Mouse (Mus musculus): Measurements from ENCODE around the gene Glt1d1. TPM values are rescaled to one million over a fixed set of nuclear protein-coding genes. Genes with fewer than 3 reads are reported as not detected.

The Glt1d1 gene
- polyA plus RNA-seq, 1 experiment from 2014 or later, result 2.9 TPM

DNA sequence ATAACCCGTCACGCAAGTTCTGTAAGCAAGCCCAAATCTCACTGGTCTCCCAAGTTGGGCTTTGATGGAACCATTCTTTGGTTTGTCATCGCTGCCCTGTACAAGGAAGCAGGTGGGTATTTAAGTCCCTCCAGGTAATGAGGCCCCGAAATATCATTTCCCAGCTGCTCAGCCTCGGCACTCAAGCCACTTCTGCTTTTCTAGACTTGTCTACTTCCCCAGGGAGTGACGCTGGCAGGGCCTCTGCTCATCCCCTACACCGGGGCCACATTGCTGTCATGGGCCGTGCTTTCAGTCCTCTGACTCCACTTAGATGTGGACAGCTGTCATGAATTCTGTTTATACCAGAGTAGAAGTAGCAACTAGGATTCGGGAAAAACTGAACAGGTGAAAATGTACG is 11.0 kb upstream of the Glt1d1 start:
- H3K4me3 ChIP-seq (ENCODE audit: low read depth, low read length), result no peak overlapping the region
- 46% methylated on average over 10 of the region's 10 CpGs for WGBS (ENCODE audit: insufficient replicate concordance)
- H3K27me3 ChIP-seq (ENCODE audit: insufficient read depth, low read length), result no peaks in the 10 kb centered on the region
- ATAC-seq, result no peak
- H3K27ac ChIP-seq (ENCODE audit: low read depth), result no peak overlapping the region
- peak; percentile 47 for DNase-seq
- H3K36me3 ChIP-seq (replicated peaks; ENCODE audit: insufficient read depth, low read length), result no peaks in the 10 kb centered on the region
- H3K9ac ChIP-seq (replicated peaks), result no peak overlapping the region
- H3K9me3 ChIP-seq (ENCODE audit: low read length), result no peaks in the 10 kb centered on the region
- H3K4me1 ChIP-seq (ENCODE audit: insufficient read depth), result 0 out of 2 replicates have a peak, but pooled peaks cover 5% of the 10 kb centered on the region
- H3K4me2 ChIP-seq (ENCODE audit: low read depth, low read length), result no peak overlapping the region
- no peak for TF ChIP-seq EP300 (IDR thresholded peaks at IDR 0.05; ENCODE audit: low read depth)
- no peak for TF ChIP-seq CTCF (IDR thresholded peaks at IDR 0.05; ENCODE audit: low read depth)

DNA sequence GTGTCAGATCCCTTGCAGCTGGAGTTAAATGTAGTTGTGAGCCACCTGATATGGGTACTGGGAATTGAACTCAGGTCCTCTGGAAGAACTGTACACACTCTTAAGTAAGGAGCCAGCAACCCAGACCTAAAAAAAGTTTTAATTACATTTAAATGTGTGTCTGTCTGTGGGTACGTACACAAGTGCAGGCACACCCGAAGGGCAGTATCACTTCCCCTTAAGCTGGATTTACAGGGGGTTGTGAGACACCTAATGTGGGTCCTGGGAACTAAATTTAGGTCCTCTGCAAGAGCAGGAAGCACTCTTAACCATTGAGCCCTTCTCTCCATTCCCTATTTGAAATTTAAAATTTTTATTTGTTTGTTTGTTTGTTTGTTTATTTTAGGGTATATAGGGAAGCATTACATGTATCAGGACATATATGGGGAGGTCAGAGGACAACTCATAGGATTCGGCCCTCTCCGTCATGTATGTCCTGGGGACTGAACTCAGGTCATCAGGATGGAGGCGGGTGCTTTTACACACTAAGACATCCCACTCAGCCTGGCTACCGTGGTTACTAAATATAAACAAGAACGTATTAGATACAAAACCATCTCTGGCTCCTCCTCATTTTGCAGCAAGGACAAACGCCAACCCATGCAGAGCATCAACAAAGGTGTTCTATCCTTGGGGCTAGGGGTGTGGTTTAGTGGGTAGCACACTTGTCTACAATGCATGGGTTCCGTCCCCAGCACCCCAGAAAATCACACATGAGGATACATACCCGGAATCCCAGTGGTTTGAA is 7.4 kb upstream of the Glt1d1 start:
- DNase-seq, result no peak
- Histone ChIP-seq H3K4me1 (ENCODE audit: insufficient read depth) (no peaks in the 10 kb centered on the region), H3K36me3 (replicated peaks; ENCODE audit: insufficient read depth, low read length) (no peaks in the 10 kb centered on the region), H3K4me2 (ENCODE audit: low read depth, low read length) (no peak overlapping the region), H3K27ac (ENCODE audit: low read depth) (no peak overlapping the region), H3K4me3 (ENCODE audit: low read depth, low read length) (no peak overlapping the region), H3K9ac (replicated peaks) (no peak overlapping the region), H3K27me3 (ENCODE audit: insufficient read depth, low read length) (no peaks in the 10 kb centered on the region), H3K9me3 (ENCODE audit: low read length) (no peaks in the 10 kb centered on the region)
- 65% methylated on average over 10 of the region's 10 CpGs for WGBS (ENCODE audit: insufficient replicate concordance)
- no peak for ATAC-seq
- TF ChIP-seq EP300 (IDR thresholded peaks at IDR 0.05; ENCODE audit: low read depth) (no peak), CTCF (IDR thresholded peaks at IDR 0.05; ENCODE audit: low read depth) (0 out of 2 replicates have a peak, but pooled peaks have one; percentile 16)

DNA sequence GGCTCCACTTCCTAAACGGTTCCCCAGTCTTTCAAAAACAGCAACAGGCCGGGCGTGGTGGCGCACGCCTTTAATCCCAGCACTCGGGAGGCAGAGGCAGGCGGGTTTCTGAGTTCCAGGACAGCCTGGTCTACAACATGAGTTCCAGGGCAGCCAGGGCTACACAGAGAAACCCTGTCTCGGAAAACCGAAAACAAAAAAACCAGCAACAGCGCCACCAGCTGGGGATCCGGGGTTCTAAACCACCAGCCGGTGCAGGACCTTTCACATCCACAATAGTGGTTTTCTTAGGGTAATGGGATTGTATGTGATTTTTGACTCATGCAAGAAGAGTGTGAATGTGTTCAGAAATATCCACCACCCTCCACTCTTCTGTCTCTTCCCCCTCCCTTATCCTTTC is 4.8 kb upstream of the Glt1d1 start:
- Histone ChIP-seq H3K9me3 (ENCODE audit: low read length) (no peaks in the 10 kb centered on the region), H3K4me3 (ENCODE audit: low read depth, low read length) (no peak overlapping the region), H3K4me2 (ENCODE audit: low read depth, low read length) (no peak overlapping the region), H3K36me3 (replicated peaks; ENCODE audit: insufficient read depth, low read length) (no peaks in the 10 kb centered on the region), H3K27ac (ENCODE audit: low read depth) (no peak overlapping the region), H3K27me3 (ENCODE audit: insufficient read depth, low read length) (peaks cover 4% of the 10 kb centered on the region; the same call in 1 of the 2 replicates), H3K4me1 (ENCODE audit: insufficient read depth) (no peaks in the 10 kb centered on the region), H3K9ac (replicated peaks) (no peak overlapping the region)
- 78% methylated on average over 12 of the region's 12 CpGs for WGBS (ENCODE audit: insufficient replicate concordance)
- TF ChIP-seq EP300 (IDR thresholded peaks at IDR 0.05; ENCODE audit: low read depth) (no peak), CTCF (IDR thresholded peaks at IDR 0.05; ENCODE audit: low read depth) (no peak)
- DNase-seq (no peak), ATAC-seq (no peak)

DNA sequence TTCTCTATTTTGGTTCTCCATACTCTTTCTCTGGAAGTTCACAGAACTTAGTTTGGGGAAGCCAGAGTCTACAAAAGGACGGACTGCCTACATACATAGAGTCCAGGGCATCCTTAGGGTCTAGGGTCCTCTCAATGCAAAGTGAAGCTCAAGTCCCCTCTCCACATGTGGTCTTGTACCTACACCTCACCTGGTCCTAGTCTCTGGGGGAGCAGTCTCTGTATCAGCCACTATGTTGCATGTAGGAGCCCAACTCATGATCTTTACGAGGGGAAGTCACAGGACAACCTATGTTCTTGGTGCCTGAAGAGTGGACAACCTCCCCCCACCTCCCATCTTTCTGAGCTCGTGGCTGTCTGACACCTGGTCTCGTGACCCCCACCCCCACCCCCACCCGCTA is 391 bp upstream of the Glt1d1 start:
- no peaks in the 10 kb centered on the region for H3K9me3 ChIP-seq (ENCODE audit: low read length)
- peak overlapping the region; percentile 63 for H3K4me3 ChIP-seq (ENCODE audit: low read depth, low read length)
- TF ChIP-seq EP300 (IDR thresholded peaks at IDR 0.05; ENCODE audit: low read depth) (no peak), CTCF (IDR thresholded peaks at IDR 0.05; ENCODE audit: low read depth) (no peak)
- peak overlapping the region; percentile 85 for H3K9ac ChIP-seq (replicated peaks)
- H3K4me1 ChIP-seq (ENCODE audit: insufficient read depth), result no peaks in the 10 kb centered on the region
- WGBS (ENCODE audit: insufficient replicate concordance), result 9% methylated on average over 5 of the region's 5 CpGs
- H3K27ac ChIP-seq (ENCODE audit: low read depth), result peak overlapping the region; percentile 94; the same call in 1 of the 2 replicates
- ATAC-seq (peak; percentile 3), DNase-seq (no peak)
- peaks cover 17% of the 10 kb centered on the region; the same call in 1 of the 2 replicates for H3K27me3 ChIP-seq (ENCODE audit: insufficient read depth, low read length)
- H3K4me2 ChIP-seq (ENCODE audit: low read depth, low read length), result peak overlapping the region; percentile 69
- no peaks in the 10 kb centered on the region for H3K36me3 ChIP-seq (replicated peaks; ENCODE audit: insufficient read depth, low read length)

DNA sequence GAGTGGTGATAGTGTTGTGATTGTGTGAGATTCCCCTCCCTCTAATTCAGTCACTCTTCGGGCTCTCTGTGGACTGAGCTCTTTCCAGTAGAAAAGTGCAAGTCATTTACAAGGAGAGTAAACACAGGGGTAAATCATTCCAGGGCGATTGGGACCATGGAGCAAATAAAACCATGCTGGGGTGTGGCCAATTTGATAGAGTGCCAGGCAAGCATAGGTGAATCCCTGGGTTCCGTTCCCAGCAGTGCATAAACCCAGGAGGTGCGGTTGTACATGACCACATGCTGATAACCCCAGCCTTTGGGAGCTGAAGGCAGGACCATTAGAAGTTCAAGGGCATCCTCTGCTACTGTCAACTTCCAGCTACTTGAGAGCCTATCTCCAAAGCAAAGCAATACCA is 1.1 kb downstream of the Glt1d1 start:
- TF ChIP-seq CTCF (IDR thresholded peaks at IDR 0.05; ENCODE audit: low read depth) (no peak), EP300 (IDR thresholded peaks at IDR 0.05; ENCODE audit: low read depth) (no peak; the same call in 1 of the 2 replicates)
- WGBS (ENCODE audit: insufficient replicate concordance), result 18% methylated on average over 4 of the region's 4 CpGs
- Histone ChIP-seq H3K27me3 (ENCODE audit: insufficient read depth, low read length) (peaks cover 17% of the 10 kb centered on the region; the same call in 1 of the 2 replicates), H3K4me2 (ENCODE audit: low read depth, low read length) (peak overlapping the region; percentile 69), H3K36me3 (replicated peaks; ENCODE audit: insufficient read depth, low read length) (no peaks in the 10 kb centered on the region), H3K27ac (ENCODE audit: low read depth) (peak overlapping the region; percentile 94), H3K9ac (replicated peaks) (peak overlapping the region; percentile 85), H3K4me3 (ENCODE audit: low read depth, low read length) (peak overlapping the region; percentile 63), H3K4me1 (ENCODE audit: insufficient read depth) (no peaks in the 10 kb centered on the region), H3K9me3 (ENCODE audit: low read length) (no peaks in the 10 kb centered on the region)
- ATAC-seq (peak; percentile 52), DNase-seq (peak; percentile 62)

DNA sequence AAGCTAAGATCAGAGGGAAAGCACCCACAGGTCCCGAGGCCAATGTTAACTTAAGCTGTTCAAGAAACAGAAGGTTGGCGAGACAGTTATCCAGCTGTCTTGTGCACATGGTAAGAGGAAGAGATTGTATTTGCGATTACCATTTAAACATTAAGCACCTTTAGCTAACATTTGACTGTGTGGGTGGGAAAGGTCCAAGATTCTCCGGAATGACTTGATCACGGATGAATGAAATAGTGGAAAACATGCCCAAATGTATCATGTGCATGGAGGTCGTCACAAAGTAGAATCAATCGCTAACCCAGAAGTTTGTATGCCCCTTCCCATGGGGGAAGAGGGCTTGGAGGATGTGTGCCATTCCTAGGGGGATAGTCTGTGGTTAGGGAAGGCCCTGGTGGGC is 1.6 kb downstream of the Glt1d1 start:
- Histone ChIP-seq H3K9ac (replicated peaks) (no peak overlapping the region), H3K36me3 (replicated peaks; ENCODE audit: insufficient read depth, low read length) (no peaks in the 10 kb centered on the region), H3K27me3 (ENCODE audit: insufficient read depth, low read length) (peaks cover 17% of the 10 kb centered on the region; the same call in 1 of the 2 replicates), H3K9me3 (ENCODE audit: low read length) (no peaks in the 10 kb centered on the region), H3K4me2 (ENCODE audit: low read depth, low read length) (peak overlapping the region; percentile 69), H3K4me1 (ENCODE audit: insufficient read depth) (no peaks in the 10 kb centered on the region), H3K4me3 (ENCODE audit: low read depth, low read length) (peak overlapping the region; percentile 63; the same call in 1 of the 2 replicates), H3K27ac (ENCODE audit: low read depth) (peak overlapping the region; percentile 94)
- no peak for DNase-seq
- no peak for TF ChIP-seq CTCF (IDR thresholded peaks at IDR 0.05; ENCODE audit: low read depth)
- TF ChIP-seq EP300 (IDR thresholded peaks at IDR 0.05; ENCODE audit: low read depth), result no peak
- ATAC-seq, result no peak
- WGBS (ENCODE audit: insufficient replicate concordance), result 76% methylated on average over 7 of the region's 7 CpGs

All from liver, postnatal 0 days (tissue).